Comparison of ENCODE assay signal across 7 mouse cellular contexts in genomic region chr6:48445181-48446101, GRCm38 (mm10). TPM values are rescaled to one million over a fixed set of nuclear protein-coding genes. Genes with fewer than 3 reads are reported as not detected.
DNase-seq lines count a peak whose midpoint lies in the region.

Zfp467 (minus strand) TSS chr6:48445825.

- peaks cover 30% of the 10 kb centered on the region for H3K9me3 ChIP-seq in megakaryocyte, embryonic 14.5 days

- peaks cover 91% of the 10 kb centered on the region for H3K27me3 ChIP-seq in megakaryocyte, embryonic 14.5 days (replicated peaks)

- H3K4me1 ChIP-seq in megakaryocyte, embryonic 14.5 days = peaks cover 25% of the 10 kb centered on the region

- DNase-seq in adrenal gland, adult (ENCODE audit: inconsistent age in 2 of 2, low spot score in 1 of 2) = peak; percentile 78 to 94
- peak; percentile 63 to 65 for DNase-seq in cerebellum, postnatal 36 days
- DNase-seq in gastrocnemius, postnatal 14 days = peak; percentile 43
- peak; percentile 65 for DNase-seq in induced T-regulatory cell, adult 2 months (ENCODE audit: low read depth)
- DNase-seq in left cerebral cortex, postnatal 14 days (ENCODE audit: low spot score in 2 of 2) = peak in 1 of 2 experiments; percentile 49
- DNase-seq in right cerebral cortex, postnatal 14 days = peak; percentile 51

- H3K36me3 ChIP-seq in megakaryocyte, embryonic 14.5 days (replicated peaks; ENCODE audit: low read length) = peaks cover 15% of the 10 kb centered on the region

- peak within 1 kb of the TSS; percentile 90 for H3K4me3 ChIP-seq in megakaryocyte, embryonic 14.5 days (replicated peaks)

- intact Hi-C loops in gastrocnemius, postnatal 14 days (cut with DNase I; ENCODE audit: low total_unique reads) = no loop called here
- intact Hi-C loops in left cerebral cortex, postnatal 14 days (cut with DNase I) = loop anchor here (2.0 kb wide), 1 partner anchor 91 kb away; the partner anchor contains the start of gene Atp6v0e2

RNA-seq across cellular contexts. Expression of gene Zfp467, which starts in this region (rescaled TPM):
- total RNA-seq in gastrocnemius, postnatal 14 days (2021) = 10 to 100 TPM; 15.9 to 16.5 TPM
- 10 to 100 TPM; 15.8 to 21.2 TPM for total RNA-seq in left cerebral cortex, postnatal 14 days (2021)
- polyA plus RNA-seq in megakaryocyte, embryonic 14.5 days (2012; ENCODE audit: insufficient read depth, low replicate concordance) = 1.2 and 13.4 TPM in 2 replicates
